Mouse (Mus musculus) adrenal gland, adult 18-20 months (tissue): ENCODE measurements around the gene Fgf22. TPM values are rescaled to one million over a fixed set of nuclear protein-coding genes. Genes with fewer than 3 reads are reported as not detected.

Experiments
- total RNA-seq, 2 experiments: library from RNA; stranded (reverse); gene quantifications; 1 replicate in 1 of 2; 2 replicates in 1 of 2; pipeline ENCODE4 v1.2.3; 2021

Fgf22 gene
- total RNA-seq, 2 experiments from 2014 or later, result 0.13 TPM; not detected in 1

Other genes with a start within 250 kb of the Fgf22 start
- gene Plpp2, start 221.3 kb upstream of the Fgf22 start, total RNA-seq, result 10 to 100 TPM; 13.3 to 35.7 TPM
- gene Mier2, start 199.9 kb upstream of the Fgf22 start, total RNA-seq, result 10 to 100 TPM; 32.5 to 34.2 TPM
- gene Theg, start 167.7 kb upstream of the Fgf22 start, total RNA-seq, result not detected
- gene C2cd4c, start 141.1 kb upstream of the Fgf22 start, total RNA-seq, result under 1 TPM; 0.07 to 0.13 TPM
- gene Shc2, start 117.2 kb upstream of the Fgf22 start, total RNA-seq, result 1 to 10 TPM; 3.3 to 5.9 TPM
- gene Odf3l2, start 109.3 kb upstream of the Fgf22 start, total RNA-seq, result not detected
- not detected for gene Madcam1, start 90.5 kb upstream of the Fgf22 start, total RNA-seq
- gene Tpgs1, start 85.7 kb upstream of the Fgf22 start, total RNA-seq, result 10 to 100 TPM; 29.6 to 34.4 TPM
- gene Cdc34, start 72.9 kb upstream of the Fgf22 start, total RNA-seq, result 100 to 1,000 TPM in 1 of 2 experiments, 10 to 100 TPM in 1; 87.6 to 120 TPM
- gene Gzmm, start 66.1 kb upstream of the Fgf22 start, total RNA-seq, result 1 to 10 TPM; 1.2 to 1.3 TPM
- gene Bsg, start 50.6 kb upstream of the Fgf22 start, total RNA-seq, result 100 to 1,000 TPM; 618 to 637 TPM
- 1 to 10 TPM; 6.1 to 9.4 TPM for gene Hcn2, start 38.4 kb upstream of the Fgf22 start, total RNA-seq
- gene Polrmt, start 8.5 kb upstream of the Fgf22 start, total RNA-seq, result 10 to 100 TPM; 53.0 to 59.0 TPM
- gene Rnf126, start 11.9 kb downstream of the Fgf22 start, total RNA-seq, result 10 to 100 TPM; 47.4 to 51.1 TPM
- gene Fstl3, start 22.2 kb downstream of the Fgf22 start, total RNA-seq, result 10 to 100 TPM; 11.0 to 28.5 TPM
- not detected for gene Prss57, start 35.9 kb downstream of the Fgf22 start, total RNA-seq
- gene Palm, start 38.5 kb downstream of the Fgf22 start, total RNA-seq, result 10 to 100 TPM; 59.4 to 62.2 TPM
- gene Misp, start 65.9 kb downstream of the Fgf22 start, total RNA-seq, result under 1 TPM; 0.60 to 0.74 TPM
- 100 to 1,000 TPM; 301 to 357 TPM for gene Ptbp1, start 99.4 kb downstream of the Fgf22 start, total RNA-seq
- gene Prtn3, start 119.4 kb downstream of the Fgf22 start, total RNA-seq, result 1 to 10 TPM in 1 of 2 experiments, not detected in 1; 1.1 TPM
- 1 to 10 TPM; 1.4 to 2.8 TPM for gene Plppr3, start 119.6 kb downstream of the Fgf22 start, total RNA-seq
- gene Elane, start 131.2 kb downstream of the Fgf22 start, total RNA-seq, result not detected
- 1,000 to 10,000 TPM; 1,757 to 2,495 TPM for gene Cfd, start 135.8 kb downstream of the Fgf22 start, total RNA-seq
- gene Med16, start 153.8 kb downstream of the Fgf22 start, total RNA-seq, result 10 to 100 TPM; 32.7 to 40.7 TPM
- gene Gm26602, start 155.8 kb downstream of the Fgf22 start, total RNA-seq, result not detected
- gene Kiss1r, start 161.9 kb downstream of the Fgf22 start, total RNA-seq, result 1 to 10 TPM; 1.0 to 2.2 TPM
- gene R3hdm4, start 166.1 kb downstream of the Fgf22 start, total RNA-seq, result 100 to 1,000 TPM in 1 of 2 experiments, 10 to 100 TPM in 1; 92.0 to 107 TPM
- gene Arid3a, start 172.0 kb downstream of the Fgf22 start, total RNA-seq, result 1 to 10 TPM; 3.6 to 4.3 TPM
- 10 to 100 TPM; 37.2 to 40.1 TPM for gene Wdr18, start 205.1 kb downstream of the Fgf22 start, total RNA-seq
- gene Grin3b, start 215.6 kb downstream of the Fgf22 start, total RNA-seq, result under 1 TPM in 1 of 2 experiments, not detected in 1; 0.19 TPM
- gene Tmem259, start 229.3 kb downstream of the Fgf22 start, total RNA-seq, result 100 to 1,000 TPM; 140 to 144 TPM
- 10 to 100 TPM; 28.5 to 49.0 TPM for gene Cnn2, start 233.5 kb downstream of the Fgf22 start, total RNA-seq
- gene Abca7, start 241.4 kb downstream of the Fgf22 start, total RNA-seq, result 10 to 100 TPM; 20.6 to 22.3 TPM